Mouse (Mus musculus) neural tube, embryonic 11.5 days (tissue): ENCODE results near the gene Sirpa. TPM values are rescaled to one million over a fixed set of nuclear protein-coding genes. Genes with fewer than 3 reads are reported as not detected.

Experiments
- ATAC-seq: fragments of 200-750 bp; cut with Nextera tagmentation; 2 replicates; pipeline ENCODE4 v1.8.0; 2017; ENCODE audit warnings: moderate number of reproducible peaks, mild to moderate bottlenecking, moderate TSS enrichment, moderate library complexity; ENCODE audit not compliant: insufficient read depth, low FRiP score, low TSS enrichment
- DNase-seq: peaks from one replicate; pipeline ENCODE4 v3.0.0-alpha.2; 2015; ENCODE audit warnings: low spot score
- H3K27ac ChIP-seq: fragments of 300-500 bp; sonication (generic); 2 replicates; pipeline ENCODE4 v1.5.1; 2014; ENCODE audit warnings: low read depth, mild to moderate bottlenecking, low read length
- H3K27me3 ChIP-seq: fragments of 300-500 bp; sonication (generic); 2 replicates; pipeline ENCODE4 v1.6.1; 2014; ENCODE audit warnings: mild to moderate bottlenecking, low read length, mixed read lengths; ENCODE audit not compliant: control insufficient read depth, insufficient read depth
- H3K36me3 ChIP-seq: fragments of 300-500 bp; sonication (generic); 2 replicates; pipeline ENCODE4 v1.6.1; 2014; ENCODE audit warnings: mild to moderate bottlenecking, low read length, moderate library complexity, mixed read lengths; ENCODE audit not compliant: control insufficient read depth, insufficient read depth
- H3K4me1 ChIP-seq: fragments of 300-500 bp; sonication (generic); 2 replicates; pipeline ENCODE4 v1.6.1; 2014; ENCODE audit warnings: low read length, mixed read lengths; ENCODE audit not compliant: control insufficient read depth, insufficient read depth
- H3K4me2 ChIP-seq: fragments of 300-500 bp; sonication (generic); 2 replicates; pipeline ENCODE4 v1.6.1; 2014; ENCODE audit warnings: low read depth, mild to moderate bottlenecking, moderate library complexity
- H3K4me3 ChIP-seq: fragments of 300-500 bp; sonication (generic); 2 replicates; pipeline ENCODE4 v1.5.1; 2014; ENCODE audit warnings: low read depth, low read length
- H3K9ac ChIP-seq: fragments of 300-500 bp; sonication (generic); 2 replicates; pipeline ENCODE4 v1.6.1; 2014; ENCODE audit warnings: mild to moderate bottlenecking, low read length
- H3K9me3 ChIP-seq: fragments of 300-500 bp; sonication (generic); 2 replicates; pipeline ENCODE4 v1.6.1; 2016; ENCODE audit warnings: low read length; ENCODE audit not compliant: control insufficient read depth
- WGBS: fragments of 180-500 bp; shearing (Covaris S2); extraction: QIAGEN DNeasy Blood & Tissue Kit; methylation state at CpG from one replicate; pipeline ENCODE4 v1.1.7; 2014; 5-methylcytosine and 5-hydroxymethylcytosine counted together
- polyA plus RNA-seq: library from polyadenylated mRNA; unstranded; fragments of >200 nt; fragmentation: Nextera tagmentation; extraction: Ambion mirVana; gene quantifications from 2 replicates; pipeline ENCODE4 v1.2.1, GENCODE M21; 2014

Sirpa gene
- polyA plus RNA-seq, 1 experiment from 2014 or later: 18.9 TPM

- Histone ChIP-seq H3K27ac (no peak overlapping the region), H3K4me1 (no peaks in the 10 kb centered on the region), H3K27me3 (no peaks in the 10 kb centered on the region), H3K4me3 (no peak overlapping the region), H3K9me3 (no peaks in the 10 kb centered on the region), H3K4me2 (no peak overlapping the region), H3K36me3 (no peaks in the 10 kb centered on the region), H3K9ac (no peak overlapping the region)
- DNase-seq (no peak), ATAC-seq (no peak)
- 90% methylated on average over 4 of the region's 4 CpGs for WGBS
These were observed 66.2 kb downstream of the Sirpa start for GRCm38 (mm10) chr2:129658796-129659195.

- no peak overlapping the region for H3K4me3 ChIP-seq
- ATAC-seq: no peak
- H3K27me3 ChIP-seq: no peaks in the 10 kb centered on the region
- no peaks in the 10 kb centered on the region for H3K4me1 ChIP-seq
- DNase-seq: no peak
- H3K4me2 ChIP-seq: no peak overlapping the region
- no peak overlapping the region for H3K9ac ChIP-seq
- WGBS: 78% methylated on average over 6 of the region's 6 CpGs
- H3K27ac ChIP-seq: no peak overlapping the region
- H3K36me3 ChIP-seq: no peaks in the 10 kb centered on the region
- no peaks in the 10 kb centered on the region for H3K9me3 ChIP-seq
These were observed 67.4 kb downstream of the Sirpa start for GRCm38 (mm10) chr2:129660020-129660419.

- DNase-seq (no peak), ATAC-seq (no peak)
- Histone ChIP-seq H3K27me3 (no peaks in the 10 kb centered on the region), H3K4me3 (no peak overlapping the region), H3K27ac (no peak overlapping the region), H3K4me1 (no peaks in the 10 kb centered on the region), H3K9ac (no peak overlapping the region), H3K4me2 (no peak overlapping the region), H3K9me3 (no peaks in the 10 kb centered on the region), H3K36me3 (no peaks in the 10 kb centered on the region)
- WGBS: 84% methylated on average over 4 of the region's 4 CpGs
These were observed 69.8 kb downstream of the Sirpa start for GRCm38 (mm10) chr2:129662484-129662883.

- Histone ChIP-seq H3K9me3 (no peaks in the 10 kb centered on the region), H3K27ac (no peak overlapping the region), H3K4me2 (no peak overlapping the region), H3K36me3 (no peaks in the 10 kb centered on the region), H3K4me1 (no peaks in the 10 kb centered on the region), H3K9ac (no peak overlapping the region), H3K4me3 (no peak overlapping the region), H3K27me3 (no peaks in the 10 kb centered on the region)
- ATAC-seq: no peak
- WGBS: 77% methylated on average over 4 of the region's 4 CpGs
- no peak for DNase-seq
These were observed 79.3 kb downstream of the Sirpa start for GRCm38 (mm10) chr2:129671911-129672310.

GRCm38 (mm10) chr2:129674935-129675634 is 82.5 kb downstream of the Sirpa start:
- no peak; the same call in 1 of the 2 replicates for ATAC-seq
- WGBS: 38% methylated on average over 13 of the region's 13 CpGs
- H3K4me2 ChIP-seq: no peak overlapping the region

GRCm38 (mm10) chr2:129677664-129678063 is 85.0 kb downstream of the Sirpa start:
- 37% methylated on average over 2 of the region's 2 CpGs for WGBS
- no peak overlapping the region for H3K4me3 ChIP-seq
- H3K4me2 ChIP-seq: no peak overlapping the region
- no peak overlapping the region for H3K9ac ChIP-seq
- no peaks in the 10 kb centered on the region for H3K4me1 ChIP-seq
- H3K27ac ChIP-seq: no peak overlapping the region
- H3K36me3 ChIP-seq: no peaks in the 10 kb centered on the region
- H3K27me3 ChIP-seq: no peaks in the 10 kb centered on the region
- no peaks in the 10 kb centered on the region for H3K9me3 ChIP-seq
- DNase-seq (no peak), ATAC-seq (no peak)

More at GRCm38 (mm10) chr2:129674935-129675634, 82.5 kb downstream of the Sirpa start:
- H3K9me3 ChIP-seq: no peaks in the 10 kb centered on the region
- no peaks in the 10 kb centered on the region for H3K36me3 ChIP-seq
- peak; percentile 82 for DNase-seq
- no peak overlapping the region for H3K27ac ChIP-seq
- H3K4me3 ChIP-seq: no peak overlapping the region
- no peaks in the 10 kb centered on the region for H3K4me1 ChIP-seq
- H3K27me3 ChIP-seq: no peaks in the 10 kb centered on the region
- H3K9ac ChIP-seq: no peak overlapping the region

- H3K4me1 ChIP-seq: no peaks in the 10 kb centered on the region
- no peak overlapping the region for H3K4me3 ChIP-seq
- H3K36me3 ChIP-seq: no peaks in the 10 kb centered on the region
- 84% methylated on average over 5 of the region's 5 CpGs for WGBS
- no peak overlapping the region for H3K9ac ChIP-seq
- no peak for DNase-seq
- no peak overlapping the region for H3K27ac ChIP-seq
- no peak overlapping the region for H3K4me2 ChIP-seq
- H3K27me3 ChIP-seq: no peaks in the 10 kb centered on the region
- ATAC-seq: no peak
- H3K9me3 ChIP-seq: no peaks in the 10 kb centered on the region
These were observed 86.4 kb downstream of the Sirpa start for GRCm38 (mm10) chr2:129679066-129679465.

- ATAC-seq: no peak
- Histone ChIP-seq H3K9ac (no peak overlapping the region), H3K4me1 (no peaks in the 10 kb centered on the region), H3K9me3 (no peaks in the 10 kb centered on the region), H3K4me3 (no peak overlapping the region), H3K27ac (no peak overlapping the region), H3K27me3 (no peaks in the 10 kb centered on the region), H3K4me2 (no peak overlapping the region), H3K36me3 (no peaks in the 10 kb centered on the region)
- DNase-seq: no peak
- 79% methylated on average over 3 of the region's 3 CpGs for WGBS
These were observed 87.6 kb downstream of the Sirpa start for GRCm38 (mm10) chr2:129680236-129680635.
